Mouse (Mus musculus) left cerebral cortex, adult 6 months (tissue): Measurements from ENCODE around the gene Esp22. TPM values are rescaled to one million over a fixed set of nuclear protein-coding genes. Genes with fewer than 3 reads are reported as not detected.

ENCODE experiments used
- long read RNA-seq, 2 experiments: library from polyadenylated mRNA; unstranded; transcript quantifications; one replicate each; pipeline ENCODE4 v2.0.0; 2019 to 2020
- polyA plus RNA-seq: library from polyadenylated mRNA; unstranded; fragments of <200 nt; fragmentation: Nextera tagmentation; gene quantifications from 2 replicates; pipeline ENCODE4 v1.2.3, GENCODE M21; 2021

The Esp22 gene
- not detected in 2 replicates for polyA plus RNA-seq
- long read RNA-seq, experiment 1, result 0 reads
- long read RNA-seq, experiment 2, result 0 reads

GRCm38 (mm10) chr17:39095034-39095433 is at the start of gene Esp22:
Esp22 (plus strand) TSS chr17:39095334.

GRCm38 (mm10) chr17:39076937-39077336 is 18.2 kb upstream of the Esp22 start, which contains the start of gene Esp23:
Esp23 (minus strand) TSS chr17:39077037.

Other genes starting within 250 kb of the Esp22 start
- gene Esp24, start 58.6 kb upstream of the Esp22 start, polyA plus RNA-seq, result not detected in 2 replicates
- not detected in 2 replicates for gene Gm21903, start 52.0 kb upstream of the Esp22 start, polyA plus RNA-seq
- gene Esp23, start 18.3 kb upstream of the Esp22 start, polyA plus RNA-seq, result not detected in 2 replicates